Mouse (Mus musculus): ENCODE measurements around the gene Erich2.

Gene Erich2

GRCm38 (mm10) chr2:70508496-70508895 lies at the start of gene Erich2:
Erich2 (plus strand) TSS chr2:70508819.
- no peak for DNase-seq (ENCODE audit: low spot score in 2 of 2)

- DNase-seq (ENCODE audit: low spot score in 2 of 2) = no peak
Observed at GRCm38 (mm10) chr2:70463606-70464005, 45.0 kb upstream of the Erich2 start.

- no peak for DNase-seq (ENCODE audit: low spot score in 2 of 2)
Observed at GRCm38 (mm10) chr2:70471136-70471535, 37.5 kb upstream of the Erich2 start.

- no peak for DNase-seq (ENCODE audit: low spot score in 2 of 2)
Observed at GRCm38 (mm10) chr2:70471861-70472620, 36.6 kb upstream of the Erich2 start.

GRCm38 (mm10) chr2:70497715-70498318 lies 10.8 kb upstream of the Erich2 start:
- no peak for DNase-seq (ENCODE audit: low spot score in 2 of 2)

- DNase-seq (ENCODE audit: low spot score in 2 of 2) = no peak
Observed at GRCm38 (mm10) chr2:70503436-70503835, 5.2 kb upstream of the Erich2 start.

- no peak for DNase-seq (ENCODE audit: low spot score in 2 of 2)
Observed at GRCm38 (mm10) chr2:70505229-70505628, 3.4 kb upstream of the Erich2 start.

GRCm38 (mm10) chr2:70505896-70506295 lies 2.7 kb upstream of the Erich2 start:
- DNase-seq (ENCODE audit: low spot score in 2 of 2) = no peak

GRCm38 (mm10) chr2:70506372-70506771 lies 2.2 kb upstream of the Erich2 start:
- DNase-seq (ENCODE audit: low spot score in 2 of 2) = no peak

- DNase-seq (ENCODE audit: low spot score in 2 of 2) = peak; percentile 17 to 21
Observed at GRCm38 (mm10) chr2:70509021-70509632, 508 bp downstream of the Erich2 start.

- DNase-seq (ENCODE audit: low spot score in 2 of 2) = peak in 1 of 2 experiments; percentile 8
Observed at GRCm38 (mm10) chr2:70538283-70538682, 29.7 kb downstream of the Erich2 start.

- DNase-seq (ENCODE audit: low spot score in 2 of 2) = no peak
Observed at GRCm38 (mm10) chr2:70550671-70551070, 42.1 kb downstream of the Erich2 start.

- no peak for DNase-seq (ENCODE audit: low spot score in 2 of 2)
Observed at GRCm38 (mm10) chr2:70551446-70551845, 42.8 kb downstream of the Erich2 start.

GRCm38 (mm10) chr2:70552067-70552598 lies 43.5 kb downstream of the Erich2 start:
- DNase-seq (ENCODE audit: low spot score in 2 of 2) = no peak

- DNase-seq (ENCODE audit: low spot score in 2 of 2) = no peak
Observed at GRCm38 (mm10) chr2:70552772-70553171, 44.2 kb downstream of the Erich2 start, which contains the start of gene Gad1. Gad1 (plus strand) TSS chr2:70553072.

GRCm38 (mm10) chr2:70553826-70554225 lies 45.2 kb downstream of the Erich2 start:
- no peak for DNase-seq (ENCODE audit: low spot score in 2 of 2)

GRCm38 (mm10) chr2:70558112-70558842 lies 49.7 kb downstream of the Erich2 start:
- DNase-seq (ENCODE audit: low spot score in 2 of 2) = peak; percentile 67 to 82

- DNase-seq (ENCODE audit: low spot score in 2 of 2) = no peak
Observed at GRCm38 (mm10) chr2:70558843-70559451, 50.3 kb downstream of the Erich2 start.

- no peak for DNase-seq (ENCODE audit: low spot score in 2 of 2)
Observed at GRCm38 (mm10) chr2:70559520-70559919, 50.9 kb downstream of the Erich2 start.

GRCm38 (mm10) chr2:70561077-70561795 lies 52.6 kb downstream of the Erich2 start:
- DNase-seq (ENCODE audit: low spot score in 2 of 2) = peak in 1 of 2 experiments; percentile 60

GRCm38 (mm10) chr2:70562011-70562491 lies 53.4 kb downstream of the Erich2 start:
- no peak for DNase-seq (ENCODE audit: low spot score in 2 of 2)
